Mouse (Mus musculus): ENCODE measurements at regions not wholly inside any gene's neighbourhood (a gene's known extent, or its start where the extent isn't known, plus 50 kb on each side); places are given as distances from the start of the nearest gene placed in this dataset.

GRCm38 (mm10) chr13:46104971-46105370 lies 140.2 kb upstream of the Atxn1 start:
- H3K9me3 ChIP-seq (replicated peaks), result no peaks in the 10 kb centered on the region
- no peak overlapping the region for H3K27ac ChIP-seq
- no peak for ATAC-seq (replicated peaks; ENCODE audit: insufficient number of reproducible peaks, insufficient read depth, low FRiP score, low read depth)
- 72% methylated on average over 6 of the region's 6 CpGs for WGBS
- H3K4me3 ChIP-seq, result no peak overlapping the region
- no peaks in the 10 kb centered on the region for H3K36me3 ChIP-seq
- no peaks in the 10 kb centered on the region for H3K4me1 ChIP-seq (replicated peaks)
- H3K4me2 ChIP-seq, result no peak overlapping the region
- H3K27me3 ChIP-seq, result no peaks in the 10 kb centered on the region; the same call in 1 of the 2 replicates
- H3K9ac ChIP-seq, result no peak overlapping the region

- H3K27me3 ChIP-seq, result no peaks in the 10 kb centered on the region; the same call in 1 of the 2 replicates
- H3K9ac ChIP-seq, result no peak overlapping the region
- no peak for ATAC-seq (replicated peaks; ENCODE audit: insufficient number of reproducible peaks, insufficient read depth, low FRiP score, low read depth)
- H3K4me1 ChIP-seq (replicated peaks), result no peaks in the 10 kb centered on the region
- no peaks in the 10 kb centered on the region for H3K9me3 ChIP-seq (replicated peaks)
- WGBS, result 76% methylated on average over 7 of the region's 7 CpGs
- no peaks in the 10 kb centered on the region for H3K36me3 ChIP-seq
- no peak overlapping the region for H3K4me2 ChIP-seq
- no peak overlapping the region for H3K4me3 ChIP-seq
- H3K27ac ChIP-seq, result no peak overlapping the region
Measured at GRCm38 (mm10) chr13:46098621-46099020, 133.8 kb upstream of the Atxn1 start.

- ATAC-seq (replicated peaks; ENCODE audit: insufficient number of reproducible peaks, insufficient read depth, low FRiP score, low read depth), result no peak
- no peak overlapping the region for H3K9ac ChIP-seq
- H3K27ac ChIP-seq, result no peak overlapping the region
- H3K4me2 ChIP-seq, result no peak overlapping the region
- no peaks in the 10 kb centered on the region; the same call in 1 of the 2 replicates for H3K27me3 ChIP-seq
- H3K9me3 ChIP-seq (replicated peaks), result no peaks in the 10 kb centered on the region
- H3K36me3 ChIP-seq, result no peaks in the 10 kb centered on the region
- 72% methylated on average over 7 of the region's 7 CpGs for WGBS
- no peak overlapping the region for H3K4me3 ChIP-seq
- no peaks in the 10 kb centered on the region for H3K4me1 ChIP-seq (replicated peaks)
Measured at GRCm38 (mm10) chr13:46098131-46098530, 133.3 kb upstream of the Atxn1 start.

GRCm38 (mm10) chr13:46096968-46097367 lies 132.2 kb upstream of the Atxn1 start:
- Histone ChIP-seq H3K9ac (no peak overlapping the region), H3K4me3 (no peak overlapping the region), H3K4me2 (no peak overlapping the region), H3K27ac (no peak overlapping the region), H3K4me1 (replicated peaks) (no peaks in the 10 kb centered on the region), H3K9me3 (replicated peaks) (no peaks in the 10 kb centered on the region), H3K27me3 (no peaks in the 10 kb centered on the region; the same call in 1 of the 2 replicates), H3K36me3 (no peaks in the 10 kb centered on the region)
- ATAC-seq (replicated peaks; ENCODE audit: insufficient number of reproducible peaks, insufficient read depth, low FRiP score, low read depth), result no peak
- 3% methylated on average over 5 of the region's 5 CpGs for WGBS

- Histone ChIP-seq H3K4me2 (no peak overlapping the region), H3K9ac (no peak overlapping the region), H3K4me1 (replicated peaks) (no peaks in the 10 kb centered on the region), H3K27ac (no peak overlapping the region), H3K4me3 (no peak overlapping the region), H3K9me3 (replicated peaks) (no peaks in the 10 kb centered on the region), H3K27me3 (no peaks in the 10 kb centered on the region; the same call in 1 of the 2 replicates), H3K36me3 (no peaks in the 10 kb centered on the region)
- WGBS, result 63% methylated on average over 8 of the region's 8 CpGs
- no peak for ATAC-seq (replicated peaks; ENCODE audit: insufficient number of reproducible peaks, insufficient read depth, low FRiP score, low read depth)
Measured at GRCm38 (mm10) chr13:46096416-46096815, 131.6 kb upstream of the Atxn1 start.

GRCm38 (mm10) chr13:46092787-46093186 lies 128.0 kb upstream of the Atxn1 start:
- Histone ChIP-seq H3K36me3 (no peaks in the 10 kb centered on the region), H3K4me3 (no peak overlapping the region), H3K27me3 (no peaks in the 10 kb centered on the region), H3K4me1 (replicated peaks) (no peaks in the 10 kb centered on the region), H3K4me2 (no peak overlapping the region), H3K9ac (no peak overlapping the region), H3K9me3 (replicated peaks) (no peaks in the 10 kb centered on the region), H3K27ac (no peak overlapping the region)
- 87% methylated on average over 3 of the region's 3 CpGs for WGBS
- ATAC-seq (replicated peaks; ENCODE audit: insufficient number of reproducible peaks, insufficient read depth, low FRiP score, low read depth), result no peak

- Histone ChIP-seq H3K36me3 (no peaks in the 10 kb centered on the region), H3K9ac (no peak overlapping the region), H3K4me1 (replicated peaks) (no peaks in the 10 kb centered on the region), H3K4me3 (no peak overlapping the region), H3K27me3 (no peaks in the 10 kb centered on the region), H3K27ac (no peak overlapping the region), H3K9me3 (replicated peaks) (no peaks in the 10 kb centered on the region), H3K4me2 (no peak overlapping the region)
- no peak for ATAC-seq (replicated peaks; ENCODE audit: insufficient number of reproducible peaks, insufficient read depth, low FRiP score, low read depth)
- WGBS, result 57% methylated on average over 5 of the region's 5 CpGs
Measured at GRCm38 (mm10) chr13:46091109-46091508, 126.3 kb upstream of the Atxn1 start.

GRCm38 (mm10) chr13:46088237-46088636 lies 123.4 kb upstream of the Atxn1 start:
- ATAC-seq (replicated peaks; ENCODE audit: insufficient number of reproducible peaks, insufficient read depth, low FRiP score, low read depth), result no peak
- H3K9ac ChIP-seq, result no peak overlapping the region
- H3K4me3 ChIP-seq, result no peak overlapping the region
- no peaks in the 10 kb centered on the region for H3K27me3 ChIP-seq
- WGBS, result 84% methylated on average over 3 of the region's 3 CpGs
- H3K36me3 ChIP-seq, result no peaks in the 10 kb centered on the region
- no peaks in the 10 kb centered on the region for H3K4me1 ChIP-seq (replicated peaks)
- no peaks in the 10 kb centered on the region for H3K9me3 ChIP-seq (replicated peaks)
- no peak overlapping the region for H3K27ac ChIP-seq
- no peak overlapping the region for H3K4me2 ChIP-seq

GRCm38 (mm10) chr13:46087663-46088062 lies 122.9 kb upstream of the Atxn1 start:
- Histone ChIP-seq H3K9ac (no peak overlapping the region), H3K4me3 (no peak overlapping the region), H3K4me1 (replicated peaks) (no peaks in the 10 kb centered on the region), H3K27ac (no peak overlapping the region), H3K4me2 (no peak overlapping the region), H3K36me3 (no peaks in the 10 kb centered on the region), H3K27me3 (no peaks in the 10 kb centered on the region), H3K9me3 (replicated peaks) (no peaks in the 10 kb centered on the region)
- 84% methylated on average over 4 of the region's 4 CpGs for WGBS
- no peak for ATAC-seq (replicated peaks; ENCODE audit: insufficient number of reproducible peaks, insufficient read depth, low FRiP score, low read depth)

- no peak overlapping the region for H3K4me2 ChIP-seq
- WGBS, result 75% methylated on average over 6 of the region's 6 CpGs
Measured at GRCm38 (mm10) chr13:46076879-46077278, 112.1 kb upstream of the Atxn1 start.

GRCm38 (mm10) chr13:46071670-46072069 lies 106.9 kb upstream of the Atxn1 start:
- Histone ChIP-seq H3K36me3 (no peaks in the 10 kb centered on the region), H3K27me3 (no peaks in the 10 kb centered on the region), H3K9ac (no peak overlapping the region), H3K9me3 (replicated peaks) (no peaks in the 10 kb centered on the region), H3K4me2 (no peak overlapping the region), H3K4me1 (replicated peaks) (no peaks in the 10 kb centered on the region), H3K27ac (no peak overlapping the region), H3K4me3 (no peak overlapping the region)
- WGBS, result 80% methylated on average over 4 of the region's 4 CpGs
- ATAC-seq (replicated peaks; ENCODE audit: insufficient number of reproducible peaks, insufficient read depth, low FRiP score, low read depth), result no peak

More at GRCm38 (mm10) chr13:46076879-46077278, 112.1 kb upstream of the Atxn1 start:
- Histone ChIP-seq H3K4me1 (replicated peaks) (no peaks in the 10 kb centered on the region), H3K4me3 (no peak overlapping the region), H3K27ac (no peak overlapping the region), H3K36me3 (no peaks in the 10 kb centered on the region), H3K9me3 (replicated peaks) (no peaks in the 10 kb centered on the region), H3K9ac (no peak overlapping the region), H3K27me3 (no peaks in the 10 kb centered on the region)
- no peak for ATAC-seq (replicated peaks; ENCODE audit: insufficient number of reproducible peaks, insufficient read depth, low FRiP score, low read depth)

GRCm38 (mm10) chr13:46069571-46069970 lies 104.8 kb upstream of the Atxn1 start:
- Histone ChIP-seq H3K4me3 (no peak overlapping the region), H3K9me3 (replicated peaks) (no peaks in the 10 kb centered on the region), H3K36me3 (no peaks in the 10 kb centered on the region), H3K4me2 (no peak overlapping the region), H3K4me1 (replicated peaks) (no peaks in the 10 kb centered on the region), H3K27me3 (no peaks in the 10 kb centered on the region), H3K9ac (no peak overlapping the region), H3K27ac (no peak overlapping the region)
- WGBS, result 67% methylated on average over 3 of the region's 3 CpGs
- ATAC-seq (replicated peaks; ENCODE audit: insufficient number of reproducible peaks, insufficient read depth, low FRiP score, low read depth), result no peak
